Mouse (Mus musculus) embryonic facial prominence, embryonic 11.5 days (tissue): ENCODE results near the gene Cct4. TPM values are rescaled to one million over a fixed set of nuclear protein-coding genes. Genes with fewer than 3 reads are reported as not detected.
A peak's percentile ranks its signal among the peaks of the same experiment; 100 is the strongest.

Source experiments
- ATAC-seq: fragments of 200-750 bp; cut with Nextera tagmentation; replicated peaks from 2 replicates; pipeline ENCODE4 v1.8.0; 2017; ENCODE audit warnings: low read depth; ENCODE audit not compliant: insufficient number of reproducible peaks, low FRiP score, low TSS enrichment
- DNase-seq: peaks from one replicate; pipeline ENCODE4 v3.0.0-alpha.2; 2015; ENCODE audit warnings: low spot score
- H3K27ac ChIP-seq: fragments of 300-500 bp; sonication (generic); replicated peaks from 2 replicates; pipeline ENCODE4 v1.5.1; 2014; ENCODE audit warnings: mild to moderate bottlenecking, low read depth, low read length, control low read depth
- H3K27me3 ChIP-seq: fragments of 300-500 bp; sonication (generic); 2 replicates; pipeline ENCODE4 v1.6.1; 2014; ENCODE audit warnings: mild to moderate bottlenecking, low read length, moderate library complexity, mixed read lengths; ENCODE audit not compliant: control insufficient read depth, insufficient read depth
- H3K36me3 ChIP-seq: fragments of 300-500 bp; sonication (generic); replicated peaks from 2 replicates; pipeline ENCODE4 v1.6.1; 2014; ENCODE audit warnings: low read depth, mild to moderate bottlenecking, low read length, moderate library complexity, mixed read lengths; ENCODE audit not compliant: control insufficient read depth, insufficient read depth
- H3K4me1 ChIP-seq: fragments of 300-500 bp; sonication (generic); 2 replicates; pipeline ENCODE4 v1.6.1; 2014; ENCODE audit warnings: low read length, mixed read lengths; ENCODE audit not compliant: control insufficient read depth, insufficient read depth
- H3K4me2 ChIP-seq: fragments of 300-500 bp; sonication (generic); 2 replicates; pipeline ENCODE4 v1.6.1; 2014; ENCODE audit warnings: low read depth, mild to moderate bottlenecking, control low read depth, low read length, moderate library complexity
- H3K4me3 ChIP-seq: fragments of 300-500 bp; sonication (generic); 2 replicates; pipeline ENCODE4 v1.5.1; 2014; ENCODE audit warnings: low read depth, low read length, control low read depth
- H3K9ac ChIP-seq: fragments of 300-500 bp; sonication (generic); replicated peaks from 2 replicates; pipeline ENCODE4 v1.6.1; 2014; ENCODE audit warnings: mild to moderate bottlenecking, control low read depth, low read length
- H3K9me3 ChIP-seq: fragments of 300-500 bp; sonication (generic); replicated peaks from 2 replicates; pipeline ENCODE4 v1.6.1; 2016; ENCODE audit warnings: mild to moderate bottlenecking, low read length, inconsistent platforms, mixed read lengths; ENCODE audit not compliant: control insufficient read depth
- WGBS: fragments of 180-500 bp; shearing (Covaris S2); extraction: QIAGEN DNeasy Blood & Tissue Kit; methylation state at CpG from one replicate; pipeline ENCODE4 v1.1.7; 2014; 5-methylcytosine and 5-hydroxymethylcytosine counted together
- polyA plus RNA-seq: library from polyadenylated mRNA; unstranded; fragments of >200 nt; fragmentation: Nextera tagmentation; extraction: Ambion mirVana; gene quantifications from 2 replicates; pipeline ENCODE4 v1.2.1, GENCODE M21; 2014

Cct4 gene
- polyA plus RNA-seq: 458 and 477 TPM in 2 replicates

- H3K27ac ChIP-seq: peak within 1 kb of the TSS; percentile 87
- peak within 1 kb of the TSS; percentile 71 for H3K4me3 ChIP-seq
- ATAC-seq (peak; percentile 98), DNase-seq (peak; percentile 93)
- no peaks in the 10 kb centered on the region for H3K9me3 ChIP-seq
- H3K4me1 ChIP-seq: no peaks in the 10 kb centered on the region; the same call in 1 of the 2 replicates
- peak within 1 kb of the TSS; percentile 75 for H3K4me2 ChIP-seq
- under 1% methylated on average over 66 of the region's 66 CpGs for WGBS
- no peaks in the 10 kb centered on the region for H3K27me3 ChIP-seq
- H3K9ac ChIP-seq: peak within 1 kb of the TSS; percentile 93
- peaks cover 9% of the 10 kb centered on the region for H3K36me3 ChIP-seq
Measured at GRCm38 (mm10) chr11:22990393-22991126, at the start of gene Cct4. Gene Cct4 (plus strand): TSS chr11:22990519.

GRCm38 (mm10) chr11:22949101-22949500 is 41.2 kb upstream of the Cct4 start:
- H3K36me3 ChIP-seq: no peaks in the 10 kb centered on the region
- DNase-seq (no peak), ATAC-seq (no peak)
- 92% methylated on average over 1 of the region's 1 CpGs for WGBS
- no peaks in the 10 kb centered on the region for H3K9me3 ChIP-seq
- H3K4me3 ChIP-seq: no peak overlapping the region
- no peaks in the 10 kb centered on the region for H3K27me3 ChIP-seq
- H3K4me1 ChIP-seq: no peaks in the 10 kb centered on the region
- no peak overlapping the region for H3K27ac ChIP-seq
- H3K4me2 ChIP-seq: no peak overlapping the region
- H3K9ac ChIP-seq: no peak overlapping the region

GRCm38 (mm10) chr11:22950131-22950530 is 40.2 kb upstream of the Cct4 start:
- Histone ChIP-seq H3K4me1 (no peaks in the 10 kb centered on the region), H3K4me3 (no peak overlapping the region), H3K27me3 (no peaks in the 10 kb centered on the region), H3K9ac (no peak overlapping the region), H3K9me3 (no peaks in the 10 kb centered on the region), H3K36me3 (no peaks in the 10 kb centered on the region), H3K27ac (no peak overlapping the region), H3K4me2 (no peak overlapping the region)
- WGBS: 90% methylated on average over 6 of the region's 6 CpGs
- DNase-seq (no peak), ATAC-seq (no peak)

GRCm38 (mm10) chr11:22952668-22953067 is 37.7 kb upstream of the Cct4 start:
- Histone ChIP-seq H3K27ac (no peak overlapping the region), H3K27me3 (no peaks in the 10 kb centered on the region), H3K4me2 (no peak overlapping the region), H3K9me3 (no peaks in the 10 kb centered on the region), H3K9ac (no peak overlapping the region), H3K4me1 (no peaks in the 10 kb centered on the region), H3K4me3 (no peak overlapping the region), H3K36me3 (no peaks in the 10 kb centered on the region)
- ATAC-seq: no peak
- WGBS: 90% methylated on average over 7 of the region's 7 CpGs
- no peak for DNase-seq

GRCm38 (mm10) chr11:22956346-22956745 is 34.0 kb upstream of the Cct4 start:
- H3K4me1 ChIP-seq: no peaks in the 10 kb centered on the region
- DNase-seq: no peak
- H3K4me3 ChIP-seq: no peak overlapping the region
- H3K27me3 ChIP-seq: no peaks in the 10 kb centered on the region
- H3K4me2 ChIP-seq: no peak overlapping the region
- 93% methylated on average over 6 of the region's 6 CpGs for WGBS
- no peak for ATAC-seq
- no peaks in the 10 kb centered on the region for H3K9me3 ChIP-seq
- H3K36me3 ChIP-seq: no peaks in the 10 kb centered on the region
- no peak overlapping the region for H3K9ac ChIP-seq
- no peak overlapping the region for H3K27ac ChIP-seq

GRCm38 (mm10) chr11:22956830-22957229 is 33.5 kb upstream of the Cct4 start:
- no peaks in the 10 kb centered on the region for H3K36me3 ChIP-seq
- ATAC-seq (no peak), DNase-seq (peak; percentile 14)
- 74% methylated on average over 4 of the region's 4 CpGs for WGBS
- H3K4me1 ChIP-seq: no peaks in the 10 kb centered on the region
- H3K4me2 ChIP-seq: no peak overlapping the region
- no peak overlapping the region for H3K4me3 ChIP-seq
- H3K27me3 ChIP-seq: no peaks in the 10 kb centered on the region
- no peaks in the 10 kb centered on the region for H3K9me3 ChIP-seq
- H3K27ac ChIP-seq: no peak overlapping the region
- H3K9ac ChIP-seq: no peak overlapping the region

- 90% methylated on average over 4 of the region's 4 CpGs for WGBS
- Histone ChIP-seq H3K9me3 (no peaks in the 10 kb centered on the region), H3K4me2 (no peak overlapping the region), H3K27ac (no peak overlapping the region), H3K9ac (no peak overlapping the region), H3K4me3 (no peak overlapping the region), H3K36me3 (no peaks in the 10 kb centered on the region), H3K4me1 (no peaks in the 10 kb centered on the region), H3K27me3 (no peaks in the 10 kb centered on the region)
- DNase-seq (no peak), ATAC-seq (no peak)
Measured at GRCm38 (mm10) chr11:22957791-22958374, 32.4 kb upstream of the Cct4 start.

- no peak overlapping the region for H3K9ac ChIP-seq
- H3K36me3 ChIP-seq: no peaks in the 10 kb centered on the region
- no peak overlapping the region for H3K27ac ChIP-seq
- H3K4me1 ChIP-seq: no peaks in the 10 kb centered on the region
- no peaks in the 10 kb centered on the region for H3K9me3 ChIP-seq
- ATAC-seq (no peak), DNase-seq (no peak)
- H3K4me2 ChIP-seq: no peak overlapping the region
- 86% methylated on average over 1 of the region's 1 CpGs for WGBS
- no peaks in the 10 kb centered on the region for H3K27me3 ChIP-seq
- H3K4me3 ChIP-seq: no peak overlapping the region
Measured at GRCm38 (mm10) chr11:22962101-22962500, 28.2 kb upstream of the Cct4 start.
